Mouse (Mus musculus) cerebellum, postnatal 36 days (tissue): ENCODE results near the gene Ier5.

Experiments
- DNase-seq, 2 experiments: peaks; one replicate each; pipeline ENCODE4 v3.0.0; 2021 to 2022; ENCODE audit warnings: mixed read lengths in 2 of 2

The Ier5 gene

GRCm38 (mm10) chr1:155099280-155099848 is at the start of gene Ier5:
Gene Ier5, minus strand, starts transcription at chr1:155099636.
- DNase-seq: peak; percentile 94 to 98

GRCm38 (mm10) chr1:155147228-155147627 is 47.8 kb upstream of the Ier5 start:
- DNase-seq: no peak

DNA sequence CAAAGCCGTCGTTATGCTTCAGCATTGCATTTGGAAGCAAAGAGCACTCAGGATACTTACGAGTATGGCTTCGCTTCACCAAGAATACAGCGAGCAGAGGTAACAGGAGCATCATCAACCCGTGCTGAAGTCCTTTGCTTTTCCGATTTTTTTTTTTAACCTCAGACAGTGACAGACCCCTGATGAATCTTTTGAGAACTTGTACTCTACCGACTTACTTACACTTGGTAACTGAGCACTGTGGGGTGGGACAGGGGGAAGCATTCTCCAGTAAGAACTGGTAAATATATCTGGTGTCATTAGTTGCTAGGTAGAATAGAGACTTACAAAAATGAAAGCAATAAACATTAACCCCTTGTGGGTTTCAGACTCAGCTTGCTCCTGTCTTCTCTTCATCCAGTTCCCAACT is 47.1 kb upstream of the Ier5 start, which contains the start of gene Mr1:
Gene Mr1, minus strand, starts transcription at position 243 of the 409 bp plus-strand sequence.
- no peak for DNase-seq

GRCm38 (mm10) chr1:155145620-155146019 is 46.2 kb upstream of the Ier5 start:
- no peak for DNase-seq

GRCm38 (mm10) chr1:155140076-155140475 is 40.6 kb upstream of the Ier5 start:
- DNase-seq: peak; percentile 70 to 83

DNA sequence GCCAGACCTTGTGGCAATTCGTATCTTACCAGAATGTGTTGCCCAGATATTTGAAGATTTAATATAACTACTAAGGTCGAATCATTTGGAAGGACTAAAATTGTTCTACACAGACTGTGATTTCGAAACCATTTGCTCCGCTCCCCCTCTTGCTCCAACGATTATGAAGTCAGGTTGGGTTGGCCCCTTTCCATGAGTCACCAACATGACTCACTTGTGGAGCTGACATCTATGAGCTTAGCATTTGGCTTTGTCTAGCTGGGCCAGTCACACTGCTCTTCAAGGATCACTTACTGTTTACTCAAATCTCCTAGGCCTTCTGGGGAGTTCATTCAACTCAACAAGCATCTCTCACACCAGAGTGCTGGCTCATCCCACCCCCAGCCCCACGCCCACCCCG is 39.4 kb upstream of the Ier5 start:
- DNase-seq: peak in 1 of 2 experiments; percentile 29

DNA sequence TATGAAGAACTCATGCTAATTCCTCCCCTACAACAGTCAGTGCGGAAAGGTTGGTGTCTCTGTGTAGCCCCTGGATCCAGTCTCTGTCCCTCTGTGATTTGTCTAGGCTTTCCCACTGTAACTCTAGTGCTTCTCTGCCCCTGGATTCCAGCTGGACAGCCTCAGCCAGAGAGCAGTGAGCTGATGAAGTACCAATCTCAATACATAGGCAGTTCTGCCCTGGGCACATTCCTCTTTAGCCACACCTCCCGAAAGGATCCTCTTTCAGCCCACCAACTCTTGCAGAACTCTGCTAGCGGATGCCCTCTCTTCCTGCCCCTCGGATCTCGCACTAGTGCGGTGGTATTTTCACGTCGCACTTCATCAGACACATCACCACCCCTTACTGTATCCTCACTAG is 35.4 kb upstream of the Ier5 start:
- DNase-seq: no peak

DNA sequence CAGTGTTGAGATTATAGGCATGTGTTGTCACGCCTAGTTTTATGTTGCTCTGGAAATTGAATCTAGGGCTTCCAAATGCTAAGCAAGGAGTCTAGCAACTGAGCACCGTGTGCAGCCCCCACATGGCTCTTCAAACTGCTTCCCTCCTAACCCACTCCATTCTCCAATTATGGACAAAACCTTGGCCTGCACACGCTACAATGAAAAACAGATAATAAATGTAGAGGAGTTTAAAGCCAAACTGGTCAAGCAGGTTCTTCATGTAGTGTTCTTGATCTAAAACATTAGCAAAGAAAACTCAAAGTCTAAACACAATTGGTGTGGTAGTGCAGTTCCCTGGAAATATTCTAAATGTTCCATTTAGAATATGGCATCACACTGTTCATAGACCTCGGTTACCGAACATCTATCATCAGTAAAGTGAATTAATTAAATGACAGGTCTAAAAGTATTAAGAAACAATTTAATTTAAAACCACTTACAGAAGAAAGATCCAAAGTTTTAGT is 28.0 kb upstream of the Ier5 start:
- DNase-seq: no peak

DNA sequence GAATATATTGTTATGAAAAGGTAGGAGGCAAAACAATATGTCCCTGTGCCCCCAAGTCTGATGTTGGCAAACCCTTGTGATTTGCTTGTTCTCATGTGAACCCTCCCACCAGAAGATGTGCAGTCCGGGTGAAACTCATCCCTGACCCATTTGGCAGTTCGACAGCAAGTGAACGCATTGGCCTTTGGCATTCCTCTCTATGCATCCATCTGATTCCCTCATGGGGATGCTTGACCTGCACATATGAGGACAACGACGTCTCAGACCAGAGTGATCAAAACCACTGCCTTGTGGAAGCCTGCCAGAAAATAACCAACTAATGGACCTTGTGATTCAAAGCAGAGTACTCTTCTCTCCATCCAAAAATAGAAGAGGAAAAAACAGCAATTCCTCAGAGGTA is 27.3 kb upstream of the Ier5 start:
- DNase-seq: no peak

- DNase-seq: no peak
Measured at GRCm38 (mm10) chr1:155124397-155124796, 25.0 kb upstream of the Ier5 start.

GRCm38 (mm10) chr1:155121977-155122939 is 22.8 kb upstream of the Ier5 start:
- peak; percentile 70 to 79 for DNase-seq

- no peak for DNase-seq
Measured at GRCm38 (mm10) chr1:155119719-155120118, 20.3 kb upstream of the Ier5 start.

DNA sequence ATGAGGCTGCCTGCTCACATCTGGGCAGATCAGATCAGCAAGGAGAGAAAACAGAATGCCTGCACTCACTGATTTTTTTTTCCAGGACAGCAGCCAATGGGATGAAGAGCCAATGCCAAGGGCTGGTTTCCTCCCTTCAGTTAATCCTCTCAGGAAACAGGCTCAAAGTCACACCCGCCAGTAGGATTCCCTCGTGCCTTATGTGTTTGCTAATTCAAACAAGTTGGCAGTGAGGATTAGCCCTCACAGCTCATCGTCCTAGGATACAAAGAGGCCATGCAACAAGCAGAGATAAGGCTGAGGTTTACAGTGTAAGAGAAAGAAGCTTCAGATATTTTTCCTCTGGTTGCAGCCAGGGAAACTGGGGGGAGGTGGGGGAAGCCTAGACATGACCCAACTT is 14.5 kb upstream of the Ier5 start:
- no peak for DNase-seq

DNA sequence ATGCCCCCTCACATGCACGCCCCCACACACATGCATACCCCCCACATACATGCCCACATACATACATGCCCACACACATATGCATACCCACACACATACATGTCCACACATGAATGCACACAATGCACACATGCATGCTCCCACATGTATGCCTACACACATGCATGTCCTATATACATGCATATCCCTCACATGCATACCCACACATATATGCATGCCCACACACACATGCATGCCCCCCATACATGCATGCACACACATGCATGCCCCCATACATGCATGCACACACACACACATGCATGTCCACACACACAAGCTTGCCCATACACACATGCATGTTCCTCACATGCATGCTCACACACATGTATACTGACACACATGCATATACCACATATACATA is 13.4 kb upstream of the Ier5 start:
- no peak for DNase-seq

DNA sequence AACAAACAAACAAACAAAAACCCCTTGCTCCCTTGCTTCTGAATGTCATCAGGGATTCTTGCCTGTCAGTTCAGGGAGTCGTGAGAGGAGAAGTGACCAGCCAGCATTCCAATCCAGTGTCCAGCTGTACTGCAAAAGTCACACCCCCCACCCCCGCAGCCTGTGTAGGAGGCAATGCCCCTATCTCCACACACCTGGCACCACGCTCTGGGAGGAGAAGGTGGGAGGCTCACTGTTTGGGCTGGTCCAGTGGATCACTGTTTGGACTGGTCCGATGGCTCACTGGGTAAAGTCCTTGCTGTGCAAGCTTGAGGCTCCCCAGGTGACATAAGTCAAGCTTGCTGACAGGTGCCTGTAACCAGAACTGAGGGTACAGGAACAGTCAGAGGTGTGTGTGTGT is 12.7 kb upstream of the Ier5 start:
- no peak for DNase-seq

DNA sequence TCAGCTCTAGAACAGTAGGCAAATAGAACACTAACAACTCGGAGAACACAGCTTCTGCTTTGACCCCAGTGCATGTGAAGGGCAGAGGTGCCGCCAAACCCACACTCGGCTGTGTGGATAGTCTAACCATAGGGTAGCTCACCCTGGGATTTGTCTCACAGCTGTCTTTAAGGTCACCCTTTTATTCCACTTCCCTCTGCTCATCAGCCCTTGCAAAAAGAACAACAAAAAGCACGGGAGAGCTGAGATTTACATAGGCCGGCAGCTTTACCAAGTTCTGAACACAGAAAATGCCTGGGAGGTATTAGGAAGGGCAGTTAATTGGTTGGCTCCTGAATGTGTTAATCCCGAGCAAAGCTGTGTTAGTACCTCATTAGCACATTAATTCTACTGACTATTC is 12.1 kb upstream of the Ier5 start:
- DNase-seq: no peak

- DNase-seq: no peak
Measured at GRCm38 (mm10) chr1:155109387-155110350, 10.2 kb upstream of the Ier5 start.

DNA sequence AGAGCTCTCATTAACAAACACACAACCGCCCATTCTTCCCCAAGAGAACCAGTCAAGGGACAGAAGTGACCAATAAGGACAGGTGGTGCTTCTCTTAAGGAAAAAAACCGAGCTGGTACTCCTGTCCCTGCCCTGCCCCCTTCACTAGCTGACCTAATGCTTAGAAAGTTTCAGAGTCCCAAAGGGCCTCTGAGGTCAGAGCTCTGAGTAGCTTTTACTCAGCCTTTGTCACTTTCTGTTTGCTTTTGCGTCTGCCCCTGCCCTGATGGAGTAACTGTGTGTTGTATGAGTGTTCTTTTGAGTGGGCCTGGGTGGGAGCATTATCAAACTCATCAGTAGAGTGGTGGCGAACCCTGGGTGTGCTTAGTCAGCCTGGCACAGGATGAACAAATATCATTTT is 9.0 kb upstream of the Ier5 start:
- no peak for DNase-seq

- no peak for DNase-seq
Measured at GRCm38 (mm10) chr1:155107843-155108242, 8.4 kb upstream of the Ier5 start.

DNA sequence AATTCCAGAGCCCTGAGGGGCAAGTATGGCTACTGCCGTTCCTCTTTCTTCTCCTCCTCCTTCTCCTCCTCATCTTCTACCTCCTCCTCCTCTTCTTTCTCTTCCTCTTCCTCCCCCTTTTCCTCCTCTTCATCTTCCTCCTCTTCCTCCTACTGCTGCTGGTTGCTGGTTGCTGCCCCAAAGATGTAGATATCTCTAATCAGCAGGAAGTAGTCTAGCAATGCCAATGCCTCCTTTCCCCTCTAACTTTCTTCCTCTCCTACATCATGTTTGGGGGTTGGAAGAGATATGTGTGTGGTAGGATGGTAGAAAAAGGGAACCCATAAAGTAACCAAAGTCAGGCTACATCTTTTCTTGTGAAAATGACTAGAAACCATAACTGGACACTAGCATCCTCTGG is 6.9 kb upstream of the Ier5 start:
- DNase-seq: no peak

DNA sequence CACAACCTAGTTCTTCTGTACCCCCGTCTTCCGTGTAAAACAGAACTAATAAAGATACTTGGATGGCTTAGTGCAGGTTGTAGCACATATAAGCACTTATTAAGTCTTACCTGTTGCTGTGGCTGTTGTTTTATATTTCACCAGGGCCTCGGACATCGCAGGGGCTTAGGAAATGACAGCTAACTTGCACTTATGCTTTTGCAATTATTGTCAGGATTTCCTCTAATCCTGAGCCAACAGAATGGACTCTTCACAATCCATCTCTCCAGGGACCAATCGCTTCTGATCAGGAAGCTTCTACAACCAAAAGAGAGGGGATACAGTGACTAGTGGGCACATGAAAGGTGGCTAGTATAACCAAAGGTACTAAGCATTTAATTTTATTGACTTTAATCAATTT is 4.6 kb upstream of the Ier5 start:
- DNase-seq: no peak

DNA sequence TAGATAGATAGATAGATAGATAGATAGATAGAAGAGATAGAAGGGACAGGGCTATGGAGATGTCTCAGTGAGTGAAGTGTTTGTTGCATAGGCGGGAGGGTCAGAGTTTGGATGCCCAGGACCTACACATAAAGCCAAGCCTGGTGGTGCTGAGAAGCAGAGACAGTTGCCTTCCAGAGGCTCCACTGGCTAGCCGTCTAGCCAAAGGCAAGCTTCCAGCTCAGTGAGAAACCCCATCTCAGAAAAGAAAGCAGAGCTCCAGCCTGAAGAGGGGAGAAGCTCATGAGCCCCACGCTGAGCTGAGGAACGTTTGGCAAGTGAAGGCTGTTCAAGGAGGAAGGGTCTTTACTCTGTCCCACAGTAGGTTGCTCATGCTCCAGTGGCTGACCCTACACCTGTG is 3.2 kb upstream of the Ier5 start:
- DNase-seq: no peak
